Mouse (Mus musculus) duodenum, adult 2 months (tissue): ENCODE data around the gene Grin3a. TPM values are rescaled to one million over a fixed set of nuclear protein-coding genes. Genes with fewer than 3 reads are reported as not detected.

Experiments
- polyA plus RNA-seq: library from polyadenylated mRNA; depleted of rRNA; stranded (reverse); fragments of >200 nt; gene quantifications from 2 replicates; pipeline ENCODE4 v1.2.3, GENCODE M21; 2012; ENCODE audit warnings: low replicate concordance; rRNA removed

The Grin3a gene
- polyA plus RNA-seq = 0.01 TPM in 1 of 2 replicates, not detected in the other

DNA sequence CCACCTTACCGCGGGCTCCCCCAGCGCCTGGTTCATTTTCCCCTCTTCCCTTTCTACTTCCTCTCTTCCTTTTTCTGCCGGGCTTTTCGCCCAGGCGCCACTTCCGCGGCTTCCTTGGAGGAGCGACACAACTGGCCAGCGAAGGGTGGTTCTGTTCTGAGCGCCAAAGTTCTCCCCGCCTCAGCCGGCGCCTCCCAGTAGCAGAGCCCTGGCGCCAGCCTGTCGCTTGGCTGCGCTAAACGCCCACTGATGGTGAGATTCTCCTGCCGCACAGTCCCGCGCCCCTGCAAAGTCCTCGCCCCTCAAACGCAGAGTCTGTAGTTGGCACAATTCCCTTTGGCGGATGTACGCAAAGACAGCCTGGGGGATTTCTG is at the start of gene Grin3a:
Gene Grin3a (minus strand): TSS at position 133 of the 374 bp plus-strand sequence.

DNA sequence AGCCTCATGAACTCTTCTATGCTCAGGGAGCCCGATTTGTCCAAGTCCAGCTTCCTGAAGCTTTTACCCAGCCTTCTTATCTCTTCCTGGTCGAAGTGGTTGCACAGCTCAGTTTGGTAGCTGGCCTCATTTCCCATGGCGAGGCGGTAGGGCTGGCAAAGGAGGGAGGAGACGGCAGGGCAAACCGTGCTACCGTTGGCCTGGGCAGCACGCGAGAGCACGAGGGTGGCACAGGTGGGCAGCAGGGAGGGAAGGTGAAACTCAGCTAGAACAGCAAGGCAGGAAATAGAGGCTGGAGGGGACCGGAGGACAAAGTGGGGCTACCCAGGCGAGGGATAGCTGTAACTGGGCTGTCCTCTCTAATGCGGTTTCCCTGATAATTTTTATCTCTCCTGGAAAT is 163.7 kb downstream of the Grin3a start, which contains the start of gene Ppp3r2:
Gene Ppp3r2 (minus strand): TSS at position 213 of the 400 bp plus-strand sequence.

DNA sequence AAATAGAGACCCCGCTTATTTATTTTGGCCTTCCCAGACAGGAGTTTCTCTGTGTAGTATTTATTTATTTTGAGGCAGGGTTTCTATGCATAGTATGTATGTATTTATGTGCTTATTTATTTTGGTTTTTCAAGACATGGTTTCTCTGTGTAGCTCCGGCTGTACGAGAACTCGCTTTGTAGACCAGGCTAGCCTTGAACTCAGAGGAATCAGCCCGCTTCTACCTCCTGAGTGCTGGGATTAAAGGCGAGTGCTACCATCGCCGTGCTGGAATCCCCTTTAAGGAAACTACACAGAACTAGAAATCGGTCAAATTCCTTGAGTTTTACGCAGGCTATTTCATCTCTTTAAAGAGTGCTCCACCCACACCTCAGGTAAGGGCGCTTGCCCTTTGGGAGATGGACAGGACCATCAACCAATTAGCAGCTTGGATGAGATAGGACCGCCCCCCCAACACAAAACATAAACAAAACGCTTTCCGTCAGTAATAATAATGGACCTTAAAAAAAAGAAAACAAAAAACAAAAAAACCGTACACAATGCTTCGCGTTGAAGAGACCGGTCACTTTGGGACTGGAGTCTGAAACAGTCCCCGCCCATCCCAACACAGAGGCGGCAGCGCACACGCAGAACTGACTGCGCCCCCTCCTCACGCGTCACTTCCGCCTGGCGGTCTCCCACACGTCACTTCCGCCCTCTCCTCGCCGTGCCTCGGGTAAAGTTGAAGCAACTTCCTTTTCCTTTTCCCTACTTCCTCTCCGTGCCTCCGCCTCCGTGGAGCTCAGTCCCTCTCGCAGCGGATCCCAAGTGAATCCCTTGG is 214.0 kb downstream of the Grin3a start, which contains the start of gene Rnf20:
Gene Rnf20 (plus strand): TSS at position 688 of the 820 bp plus-strand sequence.

Other genes with a start within 250 kb of the Grin3a start
- 61.0 and 89.5 TPM in 2 replicates for gene Tmem246, start 247.9 kb downstream of the Grin3a start, polyA plus RNA-seq
- gene Rnf20, start 213.7 kb downstream of the Grin3a start, polyA plus RNA-seq = 5.0 and 12.3 TPM in 2 replicates
- gene Ppp3r2, start 163.7 kb downstream of the Grin3a start, polyA plus RNA-seq = not detected in 2 replicates